Mouse (Mus musculus) forebrain, embryonic 11.5 days (tissue): ENCODE results near the gene Npas2. TPM values are rescaled to one million over a fixed set of nuclear protein-coding genes. Genes with fewer than 3 reads are reported as not detected.

Experiments
- ATAC-seq: fragments of 200-750 bp; cut with Nextera tagmentation; replicated peaks from 2 replicates; pipeline ENCODE4 v1.8.0; 2017; ENCODE audit warnings: moderate TSS enrichment; ENCODE audit not compliant: low FRiP score
- DNase-seq: peaks from one replicate; pipeline ENCODE4 v3.0.0-alpha.2; 2017; ENCODE audit warnings: low spot score
- H3K27ac ChIP-seq: fragments of 300-500 bp; sonication (generic); 2 replicates; pipeline ENCODE4 v1.5.1; 2014; ENCODE audit warnings: low read depth, low read length
- H3K27me3 ChIP-seq: fragments of 300-500 bp; sonication (generic); 2 replicates; pipeline ENCODE4 v1.6.1; 2014; ENCODE audit warnings: mild to moderate bottlenecking, low read length, mixed read lengths; ENCODE audit not compliant: control insufficient read depth, insufficient read depth
- H3K36me3 ChIP-seq: fragments of 300-500 bp; sonication (generic); 2 replicates; pipeline ENCODE4 v1.6.1; 2014; ENCODE audit warnings: mild to moderate bottlenecking, low read length, moderate library complexity, mixed read lengths; ENCODE audit not compliant: control insufficient read depth, insufficient read depth
- H3K4me1 ChIP-seq: fragments of 300-500 bp; sonication (generic); replicated peaks from 2 replicates; pipeline ENCODE4 v1.6.1; 2014; ENCODE audit warnings: low read length, mixed read lengths; ENCODE audit not compliant: control insufficient read depth, insufficient read depth
- H3K4me2 ChIP-seq: fragments of 300-500 bp; sonication (generic); 2 replicates; pipeline ENCODE4 v1.6.1; 2014; ENCODE audit warnings: low read depth, mild to moderate bottlenecking, low read length, moderate library complexity, mixed read lengths; ENCODE audit not compliant: severe bottlenecking
- H3K4me3 ChIP-seq: fragments of 300-500 bp; sonication (generic); 2 replicates; pipeline ENCODE4 v1.5.1; 2014; ENCODE audit warnings: low read depth, low read length
- H3K9ac ChIP-seq: fragments of 300-500 bp; sonication (generic); 2 replicates; pipeline ENCODE4 v1.6.1; 2014; ENCODE audit warnings: low read length
- H3K9me3 ChIP-seq: fragments of 300-500 bp; sonication (generic); 2 replicates; pipeline ENCODE4 v1.6.1; 2016; ENCODE audit warnings: low read length, mixed read lengths; ENCODE audit not compliant: control insufficient read depth
- WGBS: fragments of 180-500 bp; shearing (Covaris S2); extraction: QIAGEN DNeasy Blood & Tissue Kit; methylation state at CpG from one replicate; pipeline ENCODE4 v1.1.7; 2014; 5-methylcytosine and 5-hydroxymethylcytosine counted together
- polyA plus RNA-seq: library from polyadenylated mRNA; unstranded; fragments of >200 nt; fragmentation: Nextera tagmentation; extraction: Ambion mirVana; gene quantifications from 2 replicates; pipeline ENCODE4 v1.2.1, GENCODE M21; 2014

Npas2 gene
- polyA plus RNA-seq, 1 experiment from 2014 or later, result not detected

- Histone ChIP-seq H3K9me3 (no peaks in the 10 kb centered on the region), H3K9ac (no peak overlapping the region), H3K36me3 (no peaks in the 10 kb centered on the region), H3K4me2 (no peak overlapping the region), H3K27ac (no peak overlapping the region), H3K4me3 (no peak overlapping the region), H3K27me3 (no peaks in the 10 kb centered on the region), H3K4me1 (no peaks in the 10 kb centered on the region)
- ATAC-seq (no peak), DNase-seq (no peak)
- WGBS, result 93% methylated on average over 11 of the region's 11 CpGs
Observed at GRCm38 (mm10) chr1:39389338-39389737, 195.8 kb downstream of the Npas2 start.

- H3K27ac ChIP-seq, result no peak overlapping the region
- no peak overlapping the region for H3K4me3 ChIP-seq
- H3K9ac ChIP-seq, result no peak overlapping the region
- ATAC-seq (no peak), DNase-seq (no peak)
- 91% methylated on average over 6 of the region's 6 CpGs for WGBS
- no peak overlapping the region for H3K4me2 ChIP-seq
- H3K9me3 ChIP-seq, result no peaks in the 10 kb centered on the region
- no peaks in the 10 kb centered on the region for H3K4me1 ChIP-seq
- no peaks in the 10 kb centered on the region for H3K27me3 ChIP-seq
- no peaks in the 10 kb centered on the region for H3K36me3 ChIP-seq
Observed at GRCm38 (mm10) chr1:39391652-39392051, 198.1 kb downstream of the Npas2 start.

GRCm38 (mm10) chr1:39392189-39392588 is 198.7 kb downstream of the Npas2 start:
- H3K27ac ChIP-seq, result no peak overlapping the region
- no peak for ATAC-seq
- H3K4me3 ChIP-seq, result no peak overlapping the region
- H3K9me3 ChIP-seq, result no peaks in the 10 kb centered on the region
- DNase-seq, result peak; percentile 87
- no peaks in the 10 kb centered on the region for H3K4me1 ChIP-seq
- H3K36me3 ChIP-seq, result no peaks in the 10 kb centered on the region
- H3K27me3 ChIP-seq, result no peaks in the 10 kb centered on the region
- WGBS, result 57% methylated on average over 3 of the region's 3 CpGs
- H3K9ac ChIP-seq, result no peak overlapping the region
- H3K4me2 ChIP-seq, result no peak overlapping the region

- H3K27me3 ChIP-seq, result no peaks in the 10 kb centered on the region
- no peak overlapping the region for H3K27ac ChIP-seq
- no peak overlapping the region for H3K4me3 ChIP-seq
- H3K36me3 ChIP-seq, result no peaks in the 10 kb centered on the region
- H3K9me3 ChIP-seq, result no peaks in the 10 kb centered on the region
- H3K4me1 ChIP-seq, result no peaks in the 10 kb centered on the region
- ATAC-seq (no peak), DNase-seq (no peak)
- H3K9ac ChIP-seq, result no peak overlapping the region
- no peak overlapping the region for H3K4me2 ChIP-seq
- WGBS, result 88% methylated on average over 8 of the region's 8 CpGs
Observed at GRCm38 (mm10) chr1:39393217-39393867, 199.8 kb downstream of the Npas2 start.

GRCm38 (mm10) chr1:39394096-39394495 is 200.6 kb downstream of the Npas2 start:
- Histone ChIP-seq H3K9me3 (no peaks in the 10 kb centered on the region), H3K4me1 (no peaks in the 10 kb centered on the region), H3K27me3 (no peaks in the 10 kb centered on the region), H3K36me3 (no peaks in the 10 kb centered on the region), H3K27ac (no peak overlapping the region), H3K9ac (no peak overlapping the region), H3K4me3 (no peak overlapping the region), H3K4me2 (no peak overlapping the region)
- WGBS, result 84% methylated on average over 10 of the region's 10 CpGs
- ATAC-seq (no peak), DNase-seq (no peak)

GRCm38 (mm10) chr1:39394650-39395049 is 201.1 kb downstream of the Npas2 start:
- 88% methylated on average over 3 of the region's 3 CpGs for WGBS
- no peak overlapping the region for H3K27ac ChIP-seq

GRCm38 (mm10) chr1:39396347-39396746 is 202.8 kb downstream of the Npas2 start:
- no peak overlapping the region for H3K4me3 ChIP-seq
- WGBS, result 87% methylated on average over 4 of the region's 4 CpGs
- H3K9me3 ChIP-seq, result no peaks in the 10 kb centered on the region
- no peak overlapping the region for H3K9ac ChIP-seq
- DNase-seq (no peak), ATAC-seq (no peak)
- no peaks in the 10 kb centered on the region for H3K27me3 ChIP-seq
- no peak overlapping the region for H3K27ac ChIP-seq
- H3K4me2 ChIP-seq, result no peak overlapping the region
- H3K4me1 ChIP-seq, result no peaks in the 10 kb centered on the region
- H3K36me3 ChIP-seq, result no peaks in the 10 kb centered on the region

More at GRCm38 (mm10) chr1:39394650-39395049, 201.1 kb downstream of the Npas2 start:
- no peak overlapping the region for H3K4me2 ChIP-seq
- no peak overlapping the region for H3K9ac ChIP-seq
- H3K36me3 ChIP-seq, result no peaks in the 10 kb centered on the region
- H3K9me3 ChIP-seq, result no peaks in the 10 kb centered on the region
- ATAC-seq, result no peak
- no peaks in the 10 kb centered on the region for H3K4me1 ChIP-seq
- H3K27me3 ChIP-seq, result no peaks in the 10 kb centered on the region
- DNase-seq, result no peak
- H3K4me3 ChIP-seq, result no peak overlapping the region

- DNase-seq (no peak), ATAC-seq (no peak)
- H3K4me3 ChIP-seq, result no peak overlapping the region
- no peak overlapping the region for H3K9ac ChIP-seq
- no peak overlapping the region for H3K27ac ChIP-seq
- H3K9me3 ChIP-seq, result no peaks in the 10 kb centered on the region
- no peaks in the 10 kb centered on the region for H3K27me3 ChIP-seq
- H3K4me1 ChIP-seq, result no peaks in the 10 kb centered on the region
- no peaks in the 10 kb centered on the region for H3K36me3 ChIP-seq
- no peak overlapping the region for H3K4me2 ChIP-seq
- WGBS, result 89% methylated on average over 6 of the region's 6 CpGs
Observed at GRCm38 (mm10) chr1:39398284-39398683, 204.8 kb downstream of the Npas2 start.

GRCm38 (mm10) chr1:39399228-39399627 is 205.7 kb downstream of the Npas2 start:
- no peak for DNase-seq
- H3K9ac ChIP-seq, result no peak overlapping the region
- no peaks in the 10 kb centered on the region for H3K4me1 ChIP-seq
- H3K36me3 ChIP-seq, result no peaks in the 10 kb centered on the region
- no peak overlapping the region for H3K27ac ChIP-seq
- H3K9me3 ChIP-seq, result no peaks in the 10 kb centered on the region
- WGBS, result 84% methylated on average over 4 of the region's 4 CpGs
- no peak for ATAC-seq
- H3K4me2 ChIP-seq, result no peak overlapping the region
- no peaks in the 10 kb centered on the region for H3K27me3 ChIP-seq
- no peak overlapping the region for H3K4me3 ChIP-seq
